Mouse (Mus musculus) embryonic fibroblast, embryonic 13.5 days (primary cell): Measurements from ENCODE around the gene Prps1.
"Not testable (repeated sequence)": the region's sequence is repeated elsewhere in the genome, so short reads cannot be mapped to it uniquely, and the experiment has no call there.

Source experiments
- CTCF ChIP-seq: IDR thresholded peaks from 2 replicates; pipeline ENCODE4 v1.5.1; 2011; ENCODE audit warnings: mild to moderate bottlenecking, control low read depth, low read length, moderate library complexity, borderline replicate concordance; ENCODE audit not compliant: insufficient read depth
- POLR2A ChIP-seq: IDR thresholded peaks from 2 replicates; pipeline ENCODE4 v1.6.1; 2011; ENCODE audit warnings: low read depth, mild to moderate bottlenecking, control low read depth, low read length, moderate library complexity

GRCm38 (mm10) chrX:140508791-140509190 is 52.4 kb downstream of the Prps1 start:
- TF ChIP-seq POLR2A, CTCF: not testable (repeated sequence)
